Mouse (Mus musculus): ENCODE measurements around the gene B3galt1. TPM values are rescaled to one million over a fixed set of nuclear protein-coding genes. Genes with fewer than 3 reads are reported as not detected.

Gene B3galt1
- polyA plus RNA-seq (2017; shearing (Covaris generic)): 1 to 10 TPM; 1.1 to 1.8 TPM

DNA sequence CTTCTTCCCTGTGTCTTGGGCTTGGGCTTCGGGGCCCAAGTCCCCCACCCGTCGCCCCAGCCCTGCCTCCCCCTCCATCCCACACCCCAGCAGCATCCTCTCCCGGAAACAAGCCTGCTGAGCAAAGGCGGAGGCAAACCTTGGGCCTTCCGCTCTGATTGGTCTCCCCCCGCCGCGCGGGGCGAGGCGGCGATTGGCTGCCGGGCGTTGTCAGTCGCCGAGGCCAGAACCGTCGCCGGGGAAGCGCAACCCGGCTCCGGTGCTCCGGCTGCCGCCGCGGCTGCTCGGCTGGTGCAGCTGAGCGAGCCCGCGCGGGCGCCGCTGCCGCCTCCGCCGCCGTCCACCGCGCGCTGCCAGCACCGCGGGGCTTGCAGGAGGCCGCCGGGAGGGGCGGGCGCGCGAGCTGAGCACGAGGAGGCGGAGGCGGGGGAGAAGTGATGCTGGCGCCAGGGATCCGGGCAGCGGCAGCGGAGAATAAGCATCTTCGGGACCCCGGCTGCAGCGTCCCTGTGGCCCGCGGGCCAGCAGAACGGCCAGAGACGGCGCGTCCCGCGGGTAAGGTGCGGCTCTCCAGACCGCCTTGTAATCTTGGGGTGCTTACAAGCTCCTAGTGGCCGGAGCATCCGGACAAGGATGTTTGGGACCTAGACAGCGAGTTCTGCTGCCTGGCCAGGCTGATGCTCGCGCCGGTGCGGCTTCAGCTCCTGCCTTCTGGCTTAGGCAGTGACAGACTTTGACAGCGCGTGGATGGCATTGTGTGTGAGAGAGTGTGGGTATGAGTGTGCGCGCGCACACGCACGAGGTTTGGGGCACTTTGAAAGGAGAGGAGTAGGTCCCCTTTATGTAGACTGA lies at the start of gene B3galt1:
Gene B3galt1 (plus strand): TSS at position 392 of the 852 bp plus-strand sequence.

Other genes with a start within 250 kb of the B3galt1 start
- not detected for gene Gm21830, start 152.1 kb upstream of the B3galt1 start, polyA plus RNA-seq (2017; shearing (Covaris generic))
- not detected for gene Gm26727, start 132.7 kb upstream of the B3galt1 start, polyA plus RNA-seq (2017; shearing (Covaris generic))
- gene Xirp2, start 119.9 kb upstream of the B3galt1 start, polyA plus RNA-seq (2017; shearing (Covaris generic)): under 1 TPM in 1 of 2 experiments, not detected in 1; 0.15 TPM